Mouse (Mus musculus) layer of hippocampus, postnatal 36 days (tissue): ENCODE measurements at regions not wholly inside any gene's neighbourhood (a gene's known extent, or its start where the extent isn't known, plus 50 kb on each side); places are given as distances from the start of the nearest gene placed in this dataset.
A peak's percentile ranks its signal among the peaks of the same experiment; 100 is the strongest.
"Not testable (repeated sequence)": the region's sequence is repeated elsewhere in the genome, so short reads cannot be mapped to it uniquely, and the experiment has no call there.

Experiments
- DNase-seq, 2 experiments: peaks; one replicate each; pipeline ENCODE4 v3.0.0; 2022

GRCm38 (mm10) chr17:47269053-47269891, 99.4 kb upstream of the Mrps10 start:
- DNase-seq = no peak

GRCm38 (mm10) chr17:47267843-47268242, 100.8 kb upstream of the Mrps10 start:
- DNase-seq = no peak

GRCm38 (mm10) chr17:47267076-47267475, 101.6 kb upstream of the Mrps10 start:
- no peak for DNase-seq

GRCm38 (mm10) chr17:47266335-47266734, 102.4 kb upstream of the Mrps10 start:
- DNase-seq = no peak

GRCm38 (mm10) chr17:47262986-47263385, 105.7 kb upstream of the Mrps10 start:
- no peak for DNase-seq

- DNase-seq = no peak
Measured at GRCm38 (mm10) chr17:47262141-47262540, 106.5 kb upstream of the Mrps10 start.

- no peak for DNase-seq
Measured at GRCm38 (mm10) chr17:47260976-47261375, 107.7 kb upstream of the Mrps10 start.

GRCm38 (mm10) chr17:47258296-47258695, 110.4 kb upstream of the Mrps10 start:
- DNase-seq = no peak

GRCm38 (mm10) chr17:47255209-47255608, 113.5 kb upstream of the Mrps10 start:
- no peak for DNase-seq

- DNase-seq = no peak
Measured at GRCm38 (mm10) chr17:47254026-47254425, 114.7 kb upstream of the Mrps10 start.

GRCm38 (mm10) chr17:47250001-47250400, 118.7 kb upstream of the Mrps10 start:
- no peak for DNase-seq

- no peak for DNase-seq
Measured at GRCm38 (mm10) chr17:47249176-47249575, 119.5 kb upstream of the Mrps10 start.

GRCm38 (mm10) chr17:47248053-47248452, 120.6 kb upstream of the Mrps10 start:
- peak in 1 of 2 experiments; percentile 29 for DNase-seq

GRCm38 (mm10) chr17:47247516-47247915, 121.2 kb upstream of the Mrps10 start:
- no peak for DNase-seq

GRCm38 (mm10) chr17:47246605-47247004, 122.1 kb upstream of the Mrps10 start:
- no peak for DNase-seq

GRCm38 (mm10) chr17:47245635-47246034, 123.1 kb upstream of the Mrps10 start:
- no peak for DNase-seq

- no peak for DNase-seq
Measured at GRCm38 (mm10) chr17:47239086-47239485, 129.6 kb upstream of the Mrps10 start.

- not testable (repeated sequence) for DNase-seq
Measured at GRCm38 (mm10) chr17:47237881-47238280, 130.8 kb upstream of the Mrps10 start.

GRCm38 (mm10) chr17:47234343-47234742, 134.3 kb upstream of the Mrps10 start:
- DNase-seq = no peak

- DNase-seq = no peak
Measured at GRCm38 (mm10) chr17:47233003-47233678, 135.5 kb upstream of the Mrps10 start.

GRCm38 (mm10) chr17:47230715-47231114, 138.0 kb upstream of the Mrps10 start:
- DNase-seq = no peak

- DNase-seq = no peak
Measured at GRCm38 (mm10) chr17:47226391-47226790, 142.3 kb upstream of the Mrps10 start.

- DNase-seq = no peak
Measured at GRCm38 (mm10) chr17:47225306-47226269, 143.1 kb upstream of the Mrps10 start.
